Mouse (Mus musculus) thymus, postnatal 10 days (tissue): ENCODE results near the gene Cd300e.
"Not testable (repeated sequence)": the region's sequence is repeated elsewhere in the genome, so short reads cannot be mapped to it uniquely, and the experiment has no call there.

ENCODE experiments used
- DNase-seq, 2 experiments: peaks; one replicate each; pipeline ENCODE4 v3.0.0; 2021; ENCODE audit warnings: low spot score in 2 of 2

Cd300e gene

GRCm38 (mm10) chr11:115082196-115082595 lies 20.2 kb upstream of the Cd300e start:
- no peak for DNase-seq

GRCm38 (mm10) chr11:115081373-115081772 lies 19.4 kb upstream of the Cd300e start:
- DNase-seq = no peak

DNA sequence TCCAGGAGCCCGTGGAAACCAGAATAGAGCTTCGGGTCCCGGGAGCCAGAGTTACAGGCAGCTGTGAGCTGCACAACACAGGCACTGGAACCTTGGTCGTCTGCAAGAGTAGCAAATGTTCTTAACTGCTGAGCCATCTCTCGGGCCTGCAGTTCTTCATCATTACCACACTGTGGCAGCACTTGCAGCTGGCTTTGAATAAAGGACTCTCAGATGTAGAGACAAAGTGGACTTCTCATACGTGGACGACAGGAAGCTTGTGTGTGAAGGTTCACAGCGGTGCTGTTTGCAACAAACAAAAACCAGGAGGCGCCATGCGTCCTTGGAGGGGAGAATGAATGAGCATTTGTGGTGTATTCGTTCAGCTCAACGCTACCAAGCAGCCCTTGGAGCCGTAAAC lies 18.9 kb upstream of the Cd300e start:
- DNase-seq = peak in 1 of 2 experiments; percentile 35

GRCm38 (mm10) chr11:115078680-115079079 lies 16.7 kb upstream of the Cd300e start:
- DNase-seq = no peak

GRCm38 (mm10) chr11:115077436-115077835 lies 15.5 kb upstream of the Cd300e start:
- no peak for DNase-seq

- DNase-seq = no peak
These were observed 13.9 kb upstream of the Cd300e start for GRCm38 (mm10) chr11:115075859-115076258.

DNA sequence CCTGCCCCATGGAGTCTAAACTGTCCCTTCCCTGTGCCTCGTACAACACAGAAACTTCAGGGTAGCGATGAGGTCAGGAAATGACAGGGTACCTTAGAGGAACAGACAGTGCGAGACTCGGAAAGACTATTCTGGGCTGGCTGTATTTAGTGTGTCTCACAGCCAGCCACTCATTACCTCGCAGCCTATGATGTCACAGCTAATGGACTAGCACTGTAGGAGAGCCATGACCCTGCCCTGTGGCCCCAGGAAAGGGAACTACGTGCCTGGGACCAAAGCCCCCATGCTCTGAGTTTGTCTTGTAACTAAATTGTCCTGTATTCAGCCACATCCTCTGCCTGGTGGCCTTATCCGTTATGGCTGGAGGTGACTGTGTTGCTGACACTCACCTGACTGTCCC lies 13.4 kb upstream of the Cd300e start:
- no peak for DNase-seq

- DNase-seq = no peak
These were observed 11.0 kb upstream of the Cd300e start for GRCm38 (mm10) chr11:115073002-115073401.

GRCm38 (mm10) chr11:115071631-115072294 lies 9.8 kb upstream of the Cd300e start:
- no peak for DNase-seq

DNA sequence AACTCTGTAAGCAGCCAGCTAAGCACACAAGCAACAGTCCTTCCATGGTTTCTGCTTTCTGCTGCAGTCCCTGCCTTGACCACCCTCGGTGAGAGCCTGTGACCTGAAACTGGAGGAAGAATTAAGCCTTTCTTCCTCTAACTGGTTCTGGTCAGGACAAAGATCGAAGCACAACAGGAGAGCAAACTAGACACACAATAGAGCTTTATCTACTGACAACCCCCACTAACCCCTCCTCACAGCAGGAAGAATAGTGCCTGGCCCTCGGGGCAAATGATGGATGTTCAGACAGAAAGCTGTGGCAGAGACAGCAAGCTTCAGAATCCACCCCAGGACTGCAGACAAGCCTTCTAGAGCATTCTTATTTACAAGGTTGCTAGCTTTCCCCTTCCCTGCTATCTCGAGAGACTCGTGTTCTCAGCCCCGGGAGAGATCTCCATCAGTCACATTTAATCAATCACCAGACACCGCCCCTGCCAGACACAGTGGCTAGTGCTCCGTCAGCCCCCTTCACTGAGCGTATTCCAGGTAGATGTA lies 9.1 kb upstream of the Cd300e start:
- DNase-seq = no peak

DNA sequence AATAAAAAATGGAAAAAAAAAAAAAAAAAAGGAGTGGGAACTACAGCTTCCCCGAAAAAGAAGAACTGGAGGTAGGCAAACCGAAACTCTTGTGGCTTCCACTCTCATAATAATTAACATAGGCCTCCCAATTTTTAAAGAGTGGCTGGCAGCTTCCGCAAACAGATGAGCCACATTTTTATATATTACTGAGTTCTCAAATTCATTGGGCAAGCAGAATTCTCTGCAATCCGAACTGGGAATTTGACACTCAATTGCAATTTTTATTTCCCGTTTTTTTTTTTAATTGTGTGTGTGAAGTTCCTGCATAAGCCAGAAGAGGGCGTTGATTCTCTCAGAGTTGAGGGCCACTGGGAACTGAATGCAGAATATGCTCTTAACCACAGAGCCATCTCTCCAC lies 4.8 kb upstream of the Cd300e start:
- DNase-seq = no peak

- DNase-seq = no peak
These were observed 2.2 kb downstream of the Cd300e start for GRCm38 (mm10) chr11:115059797-115060196.

GRCm38 (mm10) chr11:115058701-115059100 lies 3.3 kb downstream of the Cd300e start:
- no peak for DNase-seq

DNA sequence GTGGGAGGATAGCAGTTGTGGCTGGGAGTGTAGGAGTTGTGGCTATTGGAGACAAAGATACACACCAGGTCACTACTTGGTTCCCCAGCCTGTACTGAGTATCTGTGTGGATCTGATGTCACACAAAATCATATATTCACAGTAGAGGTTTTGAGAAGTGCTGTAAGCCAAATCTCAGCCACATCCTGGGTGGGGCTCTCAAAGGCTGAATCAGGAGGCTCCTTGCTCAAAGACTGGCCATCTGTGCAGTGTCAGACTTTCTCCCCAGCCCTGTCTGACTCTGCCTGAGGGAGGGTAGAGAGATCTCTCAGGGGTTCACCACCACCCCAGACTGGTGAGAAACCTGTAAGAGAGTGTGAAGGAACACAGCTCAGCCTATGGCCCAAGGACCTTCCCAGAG lies 7.4 kb downstream of the Cd300e start:
- no peak for DNase-seq

DNA sequence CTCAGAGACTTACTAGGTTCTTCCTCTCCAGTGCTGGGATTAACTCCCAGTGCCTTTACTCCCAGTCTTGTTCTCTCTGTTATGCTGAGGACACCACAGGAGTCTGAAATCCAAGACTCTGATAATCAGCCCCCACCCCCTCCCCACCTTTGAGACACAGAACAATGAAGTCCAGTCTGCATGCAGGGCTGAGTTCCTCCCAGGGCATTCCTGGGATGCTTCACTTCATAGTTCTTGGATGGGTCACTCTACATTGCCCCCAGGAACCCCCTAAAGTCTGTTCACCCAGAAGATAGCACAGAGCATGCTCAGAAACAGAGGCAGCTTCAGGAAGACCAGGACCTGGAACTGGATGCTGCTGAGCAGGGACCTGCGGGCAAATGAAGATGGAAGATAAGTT lies 9.0 kb downstream of the Cd300e start:
- no peak for DNase-seq

DNA sequence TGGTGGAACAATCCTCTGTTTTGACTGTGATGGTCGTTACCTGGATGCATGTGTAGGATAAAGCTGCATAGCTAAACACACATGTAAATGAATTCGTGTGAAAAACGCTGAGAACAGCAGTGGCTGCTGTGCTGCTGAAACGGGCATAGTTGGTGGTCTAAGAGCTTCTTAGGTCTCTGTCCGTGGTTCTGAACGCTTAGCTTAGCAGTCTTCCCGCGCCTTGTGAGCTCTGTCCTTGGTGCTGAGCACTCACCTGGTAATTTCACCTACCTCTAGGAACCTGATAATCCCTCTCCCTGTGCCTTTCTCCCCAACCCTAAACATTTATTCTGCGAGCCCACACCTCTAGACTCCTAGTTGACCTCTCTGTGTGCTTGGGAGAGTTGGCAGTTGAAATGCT lies 9.8 kb downstream of the Cd300e start:
- DNase-seq = peak in 1 of 2 experiments; percentile 61

DNA sequence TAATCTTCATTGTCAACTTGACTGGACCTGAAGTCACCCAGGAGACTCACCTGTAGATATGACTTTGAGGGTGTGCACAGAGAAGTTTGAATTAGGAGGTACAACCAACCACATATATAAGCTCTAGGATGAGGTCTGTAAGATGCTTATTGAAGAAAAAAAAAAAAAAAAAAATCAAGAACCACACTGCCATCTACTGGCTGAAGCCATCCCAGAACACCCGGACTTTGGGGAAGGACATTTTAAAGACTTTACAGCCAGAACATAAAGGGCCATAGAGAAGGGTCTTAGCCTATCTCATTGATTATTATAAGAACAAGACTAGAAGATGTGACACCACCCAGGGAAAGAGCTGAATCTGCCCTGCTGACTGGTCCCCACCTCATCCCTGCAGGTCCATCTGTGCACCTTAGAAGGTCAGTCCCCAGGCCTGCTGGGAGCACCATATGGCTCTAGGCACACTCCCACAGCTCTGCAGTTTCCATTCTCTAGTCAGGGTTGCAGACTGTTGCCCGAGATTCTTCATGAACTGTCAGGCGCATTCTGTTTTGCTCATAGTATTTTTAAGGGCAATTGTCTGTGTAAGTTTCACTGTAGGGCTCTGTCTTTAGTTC lies 12.6 kb downstream of the Cd300e start:
- no peak for DNase-seq

DNA sequence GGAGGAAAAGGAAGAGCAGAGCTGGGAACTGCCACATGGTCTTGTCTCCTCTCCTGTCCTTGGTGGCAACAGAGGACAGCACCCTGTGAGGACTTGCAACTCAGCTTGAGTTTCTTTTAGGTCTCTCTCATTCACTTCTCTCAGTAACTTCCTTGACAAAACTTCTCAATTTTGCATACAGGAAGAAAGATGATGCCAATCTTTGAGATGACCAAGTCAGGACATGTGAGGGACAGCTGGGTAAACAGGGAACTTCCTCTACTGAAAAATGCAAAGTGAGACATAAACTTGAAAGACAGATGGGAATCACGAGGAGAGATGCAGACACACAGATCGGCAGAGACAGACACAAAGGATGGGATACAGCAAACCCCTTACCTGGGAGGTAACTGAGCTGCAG lies 13.7 kb downstream of the Cd300e start, which contains the start of gene Cd300ld3:
Cd300ld3 (minus strand) TSS at position 151 of the 400 bp plus-strand sequence.
- DNase-seq = no peak

DNA sequence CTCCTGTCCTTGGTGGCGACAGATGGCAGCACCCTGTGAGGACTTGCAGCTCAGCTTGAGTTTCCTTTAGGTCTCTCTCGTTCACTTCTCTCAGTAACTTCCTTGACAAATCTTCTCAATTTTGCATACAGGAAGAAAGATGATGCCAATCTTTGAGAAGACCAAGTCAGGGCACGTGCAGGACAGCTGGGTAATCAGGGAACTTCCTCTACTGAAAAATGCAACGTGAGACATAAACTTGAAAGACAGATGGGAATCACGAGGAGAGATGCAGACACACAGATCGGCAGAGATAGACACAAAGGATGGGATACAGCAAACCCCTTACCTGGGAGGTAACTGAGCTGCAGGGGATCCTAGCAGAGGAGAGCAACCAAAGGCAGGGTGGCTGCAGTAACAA lies 24.3 kb downstream of the Cd300e start, which contains the start of gene Cd300ld5:
Cd300ld5 (minus strand) TSS at position 101 of the 400 bp plus-strand sequence.
- DNase-seq = not testable (repeated sequence)

- DNase-seq = not testable (repeated sequence)
These were observed 35.1 kb downstream of the Cd300e start, which contains the start of gene Cd300ld4 for GRCm38 (mm10) chr11:115026912-115027311. Gene Cd300ld4 (minus strand): TSS chr11:115027012.

- DNase-seq = not testable (repeated sequence)
These were observed 45.9 kb downstream of the Cd300e start, which contains the start of gene Cd300ld2 for GRCm38 (mm10) chr11:115016093-115016492. Gene Cd300ld2 (minus strand): TSS chr11:115016193.

- no peak for DNase-seq
These were observed 57.9 kb downstream of the Cd300e start for GRCm38 (mm10) chr11:115004070-115004469.
